Mouse (Mus musculus) B cell, adult 62 days (primary cell): ENCODE measurements around the gene Acvr2a. TPM values are rescaled to one million over a fixed set of nuclear protein-coding genes. Genes with fewer than 3 reads are reported as not detected.

Source experiments
- total RNA-seq: library from RNA; stranded (reverse); gene quantifications from 4 replicates; pipeline ENCODE4 v1.2.4, GENCODE M21; 2023

Gene Acvr2a
- total RNA-seq = 1.4 to 2.4 TPM (median 2.1 TPM) in 4 replicates

DNA sequence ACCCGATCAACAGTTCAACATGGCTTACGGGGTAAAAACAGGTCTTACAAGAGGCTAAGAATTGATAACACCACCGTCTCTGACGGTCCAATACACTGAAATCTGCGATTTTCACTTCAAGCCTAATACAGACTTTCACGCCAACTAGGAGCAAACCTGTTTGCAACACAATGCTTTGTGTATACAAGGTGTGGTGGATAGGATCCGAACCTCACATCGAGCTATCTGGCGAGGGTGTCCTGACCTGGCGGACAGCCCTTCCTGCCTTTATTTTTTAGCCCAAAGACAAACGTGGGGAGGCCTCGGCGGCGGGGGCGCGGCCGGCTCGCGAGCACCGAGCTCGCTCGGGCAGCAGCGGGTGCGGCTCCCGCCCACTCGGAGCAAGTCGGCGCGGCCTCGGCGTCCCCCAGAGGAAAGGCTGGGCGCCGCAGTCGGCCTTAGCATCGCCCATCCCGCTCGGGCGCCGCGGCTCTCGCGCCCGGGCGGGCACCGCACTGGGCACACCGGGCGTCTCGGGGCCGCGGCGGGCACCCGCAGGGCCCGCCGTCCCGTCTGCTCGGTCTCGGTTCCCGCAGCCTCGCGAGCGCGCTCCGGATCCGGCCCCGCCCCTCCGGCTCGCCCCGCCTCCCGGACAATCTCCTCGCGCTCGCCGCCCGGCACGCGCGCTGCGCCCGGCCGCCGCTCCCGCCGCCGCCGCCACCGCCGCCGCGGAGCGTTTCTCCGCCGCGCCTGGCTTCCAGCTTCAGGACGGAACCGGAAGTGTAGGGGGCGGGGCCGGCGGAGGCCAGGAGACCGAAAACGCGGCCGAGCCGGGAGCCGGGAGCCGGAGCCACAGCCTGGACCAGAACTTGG is at the start of gene Acvr2a:
TSS of gene Acvr2a (plus strand) at position 739 of the 852 bp plus-strand sequence.

DNA sequence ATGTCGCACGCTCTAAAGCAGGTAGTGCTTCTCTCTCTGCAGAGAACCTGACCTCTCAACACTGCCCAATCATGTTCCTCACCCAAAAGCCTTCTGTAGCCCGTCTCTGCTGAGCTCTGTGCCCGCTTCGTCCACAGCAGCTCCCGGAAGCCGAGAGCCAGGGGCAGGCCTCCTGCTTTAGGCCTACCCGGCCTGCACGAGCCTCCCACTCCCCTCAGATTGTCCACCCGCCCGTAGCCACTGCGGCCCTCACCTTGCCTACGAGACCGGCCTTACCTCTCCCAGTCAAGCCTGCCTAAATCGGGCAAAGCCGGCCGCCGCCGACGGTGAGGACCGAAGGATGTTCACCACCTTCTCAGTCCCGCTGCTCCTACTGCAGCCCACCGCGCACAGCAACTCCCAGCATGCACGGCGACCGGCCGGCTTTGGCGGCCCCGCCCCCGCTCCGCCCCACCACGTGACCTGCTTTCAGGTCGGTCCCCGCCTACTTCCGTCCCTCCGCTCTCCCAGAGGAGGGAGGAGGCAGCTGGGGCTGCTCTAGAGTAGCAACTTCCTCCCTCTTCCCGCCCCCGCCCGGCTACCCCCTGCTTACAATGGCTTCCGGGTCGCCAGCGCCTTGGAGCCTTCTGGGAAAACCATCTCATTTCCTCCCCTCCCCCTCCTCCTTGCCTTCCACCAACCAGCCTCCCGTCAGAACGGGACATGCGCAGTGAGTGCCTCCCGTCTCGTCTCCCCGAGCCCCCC is 135.1 kb downstream of the Acvr2a start, which contains the start of gene Mbd5:
TSS of gene Mbd5 (plus strand) at position 668 of the 744 bp plus-strand sequence.

DNA sequence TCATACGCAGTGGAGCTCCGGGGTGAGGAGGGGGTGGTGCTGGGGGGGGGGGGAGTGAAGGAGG is 136.2 kb downstream of the Acvr2a start, which contains the start of gene Orc4:
TSS of gene Orc4 (minus strand) at position 26 of the 64 bp plus-strand sequence.

Other genes starting within 250 kb of the Acvr2a start
- 55.4 to 71.4 TPM (median 61.6 TPM) in 4 replicates for gene Mbd5, start 135.4 kb downstream of the Acvr2a start, total RNA-seq
- 78.5 to 88.6 TPM (median 81.5 TPM) in 4 replicates for gene Orc4, start 136.2 kb downstream of the Acvr2a start, total RNA-seq